Mouse (Mus musculus) thymus, adult 2 months (tissue): ENCODE measurements around the gene Kcnk6. TPM values are rescaled to one million over a fixed set of nuclear protein-coding genes. Genes with fewer than 3 reads are reported as not detected.

Experiments
- DNase-seq: peaks from one replicate; pipeline ENCODE4 v3.0.0; 2021
- H3K27ac ChIP-seq: fragments of 200-500 bp; 2 replicates; pipeline ENCODE4 v1.5.1; 2012; ENCODE audit warnings: low read length, control low read depth; ENCODE audit not compliant: control insufficient read depth, insufficient read depth
- H3K27me3 ChIP-seq: fragments of 200-500 bp; 2 replicates; pipeline ENCODE4 v1.6.1; 2012; ENCODE audit warnings: mild to moderate bottlenecking, low read length, moderate library complexity, mixed read lengths; ENCODE audit not compliant: control insufficient read depth, insufficient read depth
- H3K36me3 ChIP-seq: fragments of 200-500 bp; 2 replicates; pipeline ENCODE4 v1.6.1; 2012; ENCODE audit warnings: mild to moderate bottlenecking, low read length, moderate library complexity; ENCODE audit not compliant: control insufficient read depth, insufficient read depth
- H3K4me1 ChIP-seq: fragments of 200-500 bp; replicated peaks from 2 replicates; pipeline ENCODE4 v1.6.1; 2012; ENCODE audit warnings: low read length; ENCODE audit not compliant: control insufficient read depth, insufficient read depth
- H3K4me3 ChIP-seq: fragments of 200-500 bp; 2 replicates; pipeline ENCODE4 v1.5.1; 2012; ENCODE audit warnings: mild to moderate bottlenecking, low read length, control low read depth, moderate library complexity; ENCODE audit not compliant: control insufficient read depth, insufficient read depth
- CTCF ChIP-seq: fragments of 200-500 bp; IDR thresholded peaks from 2 replicates; pipeline ENCODE4 v1.5.1; 2012; ENCODE audit warnings: mild to moderate bottlenecking, control low read depth, low read length, moderate library complexity, borderline replicate concordance; ENCODE audit not compliant: control insufficient read depth, poor library complexity, insufficient read depth; ENCODE audit errors: extremely low read depth
- POLR2A ChIP-seq: fragments of 200-500 bp; IDR thresholded peaks from 2 replicates; pipeline ENCODE4 v1.6.1; 2012; ENCODE audit warnings: mild to moderate bottlenecking, low read length, control low read depth, moderate library complexity; ENCODE audit not compliant: control insufficient read depth, poor library complexity, insufficient read depth; ENCODE audit errors: extremely low read depth
- WGBS: fragments of 180-500 bp; shearing (Covaris S2); methylation state at CpG from one replicate; pipeline ENCODE4 v1.1.7; 2018; 5-methylcytosine and 5-hydroxymethylcytosine counted together
- polyA plus RNA-seq: library from polyadenylated mRNA; depleted of rRNA; stranded (reverse); fragments of >200 nt; gene quantifications from 2 replicates; pipeline ENCODE4 v1.2.3, GENCODE M21; 2012; rRNA removed

The Kcnk6 gene
- polyA plus RNA-seq = 34.7 and 37.5 TPM in 2 replicates

DNA sequence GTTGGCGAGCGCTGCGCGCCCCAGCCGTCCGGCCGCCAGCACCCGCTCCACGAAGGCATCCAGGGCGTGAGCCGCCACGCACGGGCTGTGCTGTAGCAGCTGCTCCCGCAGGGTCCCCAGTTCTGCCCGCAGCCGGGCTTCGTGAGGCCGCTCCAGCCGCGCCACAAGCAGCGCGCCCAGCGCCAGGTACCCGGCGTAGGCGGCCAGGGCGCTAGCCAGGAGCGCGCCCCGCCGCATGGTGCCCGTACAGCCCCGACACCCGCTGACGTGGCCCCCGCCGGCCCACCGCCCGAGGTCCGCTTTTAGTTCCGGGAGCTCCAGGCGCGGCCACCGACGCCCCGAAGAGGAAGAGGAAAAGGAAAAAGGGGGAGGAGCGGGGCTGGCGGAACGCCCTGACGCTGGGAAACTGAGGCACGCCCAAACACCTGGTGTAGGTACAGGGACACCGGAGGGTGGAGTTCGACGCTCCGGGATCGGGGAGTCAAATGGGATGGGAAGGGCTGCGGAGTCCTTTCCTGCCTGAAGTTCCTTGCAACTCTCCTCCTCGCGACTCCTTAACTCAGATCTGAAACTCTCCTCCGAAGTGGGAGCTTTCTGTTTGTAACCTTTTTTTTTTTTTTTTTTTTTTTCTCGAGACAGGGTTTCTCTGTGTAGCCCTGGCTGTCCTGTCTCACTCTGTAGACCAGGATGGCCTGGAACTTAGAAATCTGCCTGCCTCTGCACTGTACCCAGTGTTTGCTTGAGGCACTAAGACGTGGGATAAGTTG, at the start of gene Kcnk6:
TSS of gene Kcnk6 (minus strand) at position 269 of the 767 bp plus-strand sequence.
- TF ChIP-seq CTCF (no peak), POLR2A (no peak)
- no peak for DNase-seq
- Histone ChIP-seq H3K4me1 (peaks cover 10% of the 10 kb centered on the region), H3K27ac (no peak within 1 kb of the TSS), H3K4me3 (peak within 1 kb of the TSS; percentile 62), H3K36me3 (no peaks in the 10 kb centered on the region), H3K27me3 (peaks cover 10% of the 10 kb centered on the region)
- WGBS = 2% methylated on average over 62 of the region's 62 CpGs

GRCm38 (mm10) chr7:29281201-29282073, 49.1 kb upstream of the Kcnk6 start, which contains the start of gene Spint2:
Gene Spint2 (minus strand): TSS chr7:29281912.
- H3K36me3 ChIP-seq = no peaks in the 10 kb centered on the region; the same call in 1 of the 2 replicates
- DNase-seq = peak; percentile 80
- peaks cover 28% of the 10 kb centered on the region for H3K4me1 ChIP-seq
- under 1% methylated on average over 80 of the region's 80 CpGs for WGBS
- no peaks in the 10 kb centered on the region for H3K27me3 ChIP-seq
- H3K4me3 ChIP-seq = peak within 1 kb of the TSS; percentile 84
- peak within 1 kb of the TSS; percentile 85 for H3K27ac ChIP-seq
- TF ChIP-seq POLR2A (peak; percentile 62), CTCF (0 out of 2 replicates have a peak, but pooled peaks have one; percentile 31)

DNA sequence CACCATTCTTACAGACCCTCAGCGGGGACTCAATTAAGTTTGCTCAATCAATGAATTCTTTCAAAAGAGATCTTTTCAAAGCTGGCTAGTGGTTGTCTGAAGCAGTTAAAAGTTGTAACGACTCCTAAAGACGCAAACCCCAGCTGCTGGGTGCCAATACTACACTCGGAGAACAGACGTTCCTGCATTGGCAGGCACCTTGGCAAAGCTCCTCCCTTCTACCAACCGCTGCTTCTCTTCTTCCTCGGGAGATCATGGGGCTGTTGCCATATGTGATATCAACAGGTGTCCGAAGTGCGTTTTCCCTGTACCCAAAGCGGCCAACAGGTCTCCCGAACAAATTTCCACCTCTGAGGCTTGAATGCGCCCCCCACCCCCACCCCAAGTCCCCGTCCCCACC, 48.5 kb upstream of the Kcnk6 start:
- H3K27me3 ChIP-seq = no peaks in the 10 kb centered on the region

GRCm38 (mm10) chr7:29279924-29280323, 47.6 kb upstream of the Kcnk6 start:
- Histone ChIP-seq H3K4me1 (peaks cover 28% of the 10 kb centered on the region), H3K27me3 (no peaks in the 10 kb centered on the region), H3K4me3 (peak overlapping the region; percentile 31), H3K36me3 (no peaks in the 10 kb centered on the region; the same call in 1 of the 2 replicates), H3K27ac (peak overlapping the region; percentile 85)
- 89% methylated on average over 8 of the region's 8 CpGs for WGBS
- TF ChIP-seq CTCF (no peak), POLR2A (no peak)
- DNase-seq = peak; percentile 18

More for the DNA sequence above, 48.5 kb upstream of the Kcnk6 start:
- 7% methylated on average over 13 of the region's 13 CpGs for WGBS
- Histone ChIP-seq H3K4me1 (peaks cover 28% of the 10 kb centered on the region), H3K36me3 (no peaks in the 10 kb centered on the region; the same call in 1 of the 2 replicates), H3K27ac (peak overlapping the region; percentile 85), H3K4me3 (peak overlapping the region; percentile 84)
- TF ChIP-seq POLR2A (no peak), CTCF (no peak)
- DNase-seq = peak; percentile 52

GRCm38 (mm10) chr7:29279261-29279660, 46.9 kb upstream of the Kcnk6 start:
- TF ChIP-seq CTCF = no peak
- no peak for TF ChIP-seq POLR2A
- peak; percentile 39 for DNase-seq
- H3K27ac ChIP-seq = peak overlapping the region; percentile 85
- H3K4me3 ChIP-seq = no peak overlapping the region
- peaks cover 29% of the 10 kb centered on the region for H3K4me1 ChIP-seq
- H3K36me3 ChIP-seq = peaks cover 3% of the 10 kb centered on the region; the same call in 1 of the 2 replicates
- H3K27me3 ChIP-seq = no peaks in the 10 kb centered on the region

DNA sequence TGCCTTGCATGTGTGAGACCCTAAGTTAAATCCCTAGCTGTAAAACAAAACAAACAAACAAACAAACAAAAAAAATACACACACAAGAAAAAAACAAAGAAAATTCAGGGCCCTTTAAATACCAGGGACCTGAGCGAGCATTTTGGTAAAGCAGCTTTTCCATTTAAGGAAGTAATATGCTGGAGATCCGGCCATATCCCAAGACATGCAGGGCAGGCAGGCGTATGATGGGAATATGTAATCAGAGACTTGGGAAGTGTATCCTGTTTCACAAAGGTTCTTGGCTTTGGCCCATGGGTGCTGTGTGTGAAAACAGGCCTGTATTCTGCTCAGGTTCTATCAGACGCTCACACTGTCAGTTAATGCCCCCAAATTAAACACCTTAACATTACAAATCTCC, 45.2 kb upstream of the Kcnk6 start:
- TF ChIP-seq POLR2A (no peak), CTCF (no peak)
- 91% methylated on average over 4 of the region's 4 CpGs for WGBS
- Histone ChIP-seq H3K27me3 (no peaks in the 10 kb centered on the region), H3K4me1 (peaks cover 31% of the 10 kb centered on the region), H3K36me3 (peaks cover 4% of the 10 kb centered on the region; the same call in 1 of the 2 replicates), H3K27ac (0 out of 2 replicates have a peak overlapping the region, but pooled peaks have one; percentile 28), H3K4me3 (no peak overlapping the region)
- no peak for DNase-seq
